Mouse (Mus musculus): ENCODE data around the gene B3galt2.

- TF ChIP-seq CTCF (IDR thresholded peaks at IDR 0.05; ENCODE audit: borderline replicate concordance, extremely low read depth, insufficient read depth, insufficient read length) (no peak), POLR2A (IDR thresholded peaks at IDR 0.05; ENCODE audit: borderline replicate concordance, extremely low read depth, insufficient read depth, insufficient read length, poor library complexity, severe bottlenecking) (no peak)
Measured at GRCm38 (mm10) chr1:143621930-143622329, 18.5 kb upstream of the B3galt2 start.
